Mouse (Mus musculus) stomach, postnatal 0 days (tissue): Measurements from ENCODE around the gene Strip1. TPM values are rescaled to one million over a fixed set of nuclear protein-coding genes. Genes with fewer than 3 reads are reported as not detected.

Source experiments
- ATAC-seq: fragments of 200-750 bp; cut with Nextera tagmentation; 2 replicates; pipeline ENCODE4 v1.8.0; 2017; ENCODE audit not compliant: low FRiP score, low TSS enrichment
- DNase-seq: peaks from one replicate; pipeline ENCODE4 v3.0.0-alpha.2; 2016; ENCODE audit warnings: low spot score
- H3K27ac ChIP-seq: fragments of 300-500 bp; sonication (generic); replicated peaks from 2 replicates; pipeline ENCODE4 v1.5.1; 2014; ENCODE audit warnings: mild to moderate bottlenecking, control low read depth
- H3K27me3 ChIP-seq: fragments of 300-500 bp; sonication (generic); 2 replicates; pipeline ENCODE4 v1.6.1; 2014; ENCODE audit warnings: low read length; ENCODE audit not compliant: control insufficient read depth, insufficient read depth
- H3K36me3 ChIP-seq: fragments of 300-500 bp; sonication (generic); 2 replicates; pipeline ENCODE4 v1.6.1; 2014; ENCODE audit warnings: low read length, mixed read lengths; ENCODE audit not compliant: control insufficient read depth, insufficient read depth
- H3K4me1 ChIP-seq: fragments of 300-500 bp; sonication (generic); replicated peaks from 2 replicates; pipeline ENCODE4 v1.6.1; 2014; ENCODE audit warnings: antibody characterized with exemption; ENCODE audit not compliant: control insufficient read depth, insufficient read depth
- H3K4me2 ChIP-seq: fragments of 300-500 bp; sonication (generic); replicated peaks from 2 replicates; pipeline ENCODE4 v1.6.1; 2014; ENCODE audit warnings: low read depth, mild to moderate bottlenecking, control low read depth, moderate library complexity
- H3K4me3 ChIP-seq: fragments of 300-500 bp; sonication (generic); 2 replicates; pipeline ENCODE4 v1.5.1; 2014; ENCODE audit warnings: low read depth, low read length, control low read depth
- H3K9ac ChIP-seq: fragments of 300-500 bp; sonication (generic); 2 replicates; pipeline ENCODE4 v1.6.1; 2014; ENCODE audit warnings: mild to moderate bottlenecking, low read length, control low read depth, mixed read lengths
- H3K9me3 ChIP-seq: fragments of 300-500 bp; sonication (generic); 2 replicates; pipeline ENCODE4 v1.6.1; 2016; ENCODE audit warnings: low read length; ENCODE audit not compliant: control insufficient read depth
- CTCF ChIP-seq: IDR thresholded peaks from 2 replicates; pipeline ENCODE4 v1.5.1; 2016; ENCODE audit warnings: antibody characterized with exemption, low read depth, mild to moderate bottlenecking, moderate library complexity
- EP300 ChIP-seq: optimal IDR thresholded peaks from 2 replicates; pipeline ENCODE3; 2016; ENCODE audit warnings: antibody characterized with exemption
- WGBS: fragments of 180-500 bp; shearing (Covaris S2); extraction: QIAGEN DNeasy Blood & Tissue Kit; methylation state at CpG from one replicate; pipeline ENCODE4 v1.1.7; 2014; 5-methylcytosine and 5-hydroxymethylcytosine counted together
- polyA plus RNA-seq: library from polyadenylated mRNA; unstranded; fragments of >200 nt; fragmentation: Nextera tagmentation; extraction: Ambion mirVana; gene quantifications from 2 replicates; pipeline ENCODE4 v1.2.1, GENCODE M21; 2015

The Strip1 gene
- polyA plus RNA-seq: 25.4 and 26.1 TPM in 2 replicates

GRCm38 (mm10) chr3:107631523-107631958 is at the start of gene Strip1:
Gene Strip1, minus strand, starts transcription at chr3:107631694.
- peak; percentile 94 for DNase-seq

GRCm38 (mm10) chr3:107680790-107681576 is 49.5 kb upstream of the Strip1 start:
- H3K4me3 ChIP-seq: no peak overlapping the region
- peak overlapping the region; percentile 30; the same call in 1 of the 2 replicates for H3K27ac ChIP-seq
- ATAC-seq (0 out of 2 replicates have a peak, but pooled peaks have one; percentile 15), DNase-seq (peak; percentile 26)
- no peaks in the 10 kb centered on the region; the same call in 1 of the 2 replicates for H3K36me3 ChIP-seq
- no peaks in the 10 kb centered on the region for H3K9me3 ChIP-seq
- H3K27me3 ChIP-seq: no peaks in the 10 kb centered on the region
- 14% methylated on average over 7 of the region's 7 CpGs for WGBS
- H3K4me2 ChIP-seq: no peak overlapping the region
- no peaks in the 10 kb centered on the region for H3K4me1 ChIP-seq
- TF ChIP-seq EP300 (no peak), CTCF (no peak)
- no peak overlapping the region for H3K9ac ChIP-seq

More at GRCm38 (mm10) chr3:107631523-107631958, at the start of gene Strip1:
- H3K4me1 ChIP-seq: no peaks in the 10 kb centered on the region
- under 1% methylated on average over 35 of the region's 35 CpGs for WGBS
- 0 out of 2 replicates have a peak, but pooled peaks cover 8% of the 10 kb centered on the region for H3K36me3 ChIP-seq
- peak within 1 kb of the TSS; percentile 93 for H3K27ac ChIP-seq
- TF ChIP-seq EP300 (no peak), CTCF (no peak)
- H3K4me2 ChIP-seq: peak within 1 kb of the TSS; percentile 96
- peak; percentile 97 for ATAC-seq
- H3K27me3 ChIP-seq: no peaks in the 10 kb centered on the region
- peak within 1 kb of the TSS; percentile 99 for H3K9ac ChIP-seq
- H3K9me3 ChIP-seq: no peaks in the 10 kb centered on the region
- H3K4me3 ChIP-seq: peak within 1 kb of the TSS; percentile 99

DNA sequence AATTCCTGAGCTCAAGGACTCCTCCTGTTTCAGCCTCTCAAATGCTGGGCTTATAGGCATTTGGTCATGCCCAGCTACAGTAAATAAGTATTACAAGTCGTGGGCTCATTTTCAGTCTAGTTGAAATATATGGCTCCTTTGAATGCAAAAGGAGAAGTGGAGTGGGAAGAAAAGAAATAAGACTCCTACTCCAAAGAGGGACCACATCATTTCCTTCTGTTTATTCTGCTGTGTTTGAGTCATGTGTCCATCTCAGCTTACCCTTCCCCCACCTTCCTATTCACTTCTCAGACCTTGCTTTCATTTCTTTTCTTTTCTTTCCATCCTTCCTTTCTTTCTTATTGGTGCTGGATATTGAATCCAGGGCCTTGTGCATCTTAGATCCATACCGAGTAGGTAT is 40.0 kb upstream of the Strip1 start:
- 82% methylated on average over 2 of the region's 2 CpGs for WGBS
- Histone ChIP-seq H3K9ac (no peak overlapping the region), H3K9me3 (no peaks in the 10 kb centered on the region), H3K4me1 (no peaks in the 10 kb centered on the region), H3K27me3 (no peaks in the 10 kb centered on the region), H3K4me2 (no peak overlapping the region), H3K36me3 (peaks cover 42% of the 10 kb centered on the region), H3K27ac (no peak overlapping the region), H3K4me3 (no peak overlapping the region)
- DNase-seq (no peak), ATAC-seq (no peak)
- no peak for TF ChIP-seq EP300
- no peak for TF ChIP-seq CTCF

- WGBS: 57% methylated on average over 4 of the region's 4 CpGs
- Histone ChIP-seq H3K9me3 (no peaks in the 10 kb centered on the region), H3K4me3 (no peak overlapping the region), H3K4me2 (no peak overlapping the region), H3K27ac (no peak overlapping the region), H3K36me3 (peaks cover 49% of the 10 kb centered on the region), H3K27me3 (no peaks in the 10 kb centered on the region), H3K9ac (no peak overlapping the region), H3K4me1 (no peaks in the 10 kb centered on the region)
- ATAC-seq: no peak
- no peak for TF ChIP-seq EP300
- TF ChIP-seq CTCF: no peak
- no peak for DNase-seq
These were observed 39.0 kb upstream of the Strip1 start for GRCm38 (mm10) chr3:107670500-107670899.

DNA sequence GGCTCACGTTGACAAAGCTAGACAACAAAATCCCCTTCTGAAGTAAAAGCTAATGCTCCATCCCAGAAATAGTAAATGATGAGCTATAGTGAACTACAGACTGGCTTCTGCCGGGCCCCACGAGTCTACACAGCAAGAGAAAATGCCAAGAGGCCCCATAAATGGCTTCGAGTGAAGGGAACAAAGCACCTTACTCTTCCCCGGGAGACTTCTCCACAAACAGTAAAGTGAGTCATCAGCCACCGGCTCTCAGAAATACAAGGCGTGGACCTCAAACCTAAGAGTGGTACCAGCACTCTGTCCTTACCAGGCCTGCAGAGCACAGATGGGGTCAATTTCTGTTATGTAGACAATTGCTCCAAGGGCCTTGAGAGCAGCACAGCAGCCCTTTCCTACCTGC is 37.3 kb upstream of the Strip1 start:
- Histone ChIP-seq H3K27me3 (no peaks in the 10 kb centered on the region), H3K27ac (no peak overlapping the region), H3K36me3 (peaks cover 47% of the 10 kb centered on the region), H3K4me3 (no peak overlapping the region), H3K9ac (no peak overlapping the region), H3K4me1 (no peaks in the 10 kb centered on the region), H3K9me3 (no peaks in the 10 kb centered on the region), H3K4me2 (no peak overlapping the region)
- ATAC-seq (no peak), DNase-seq (no peak)
- 70% methylated on average over 7 of the region's 7 CpGs for WGBS
- TF ChIP-seq EP300 (no peak), CTCF (no peak)

DNA sequence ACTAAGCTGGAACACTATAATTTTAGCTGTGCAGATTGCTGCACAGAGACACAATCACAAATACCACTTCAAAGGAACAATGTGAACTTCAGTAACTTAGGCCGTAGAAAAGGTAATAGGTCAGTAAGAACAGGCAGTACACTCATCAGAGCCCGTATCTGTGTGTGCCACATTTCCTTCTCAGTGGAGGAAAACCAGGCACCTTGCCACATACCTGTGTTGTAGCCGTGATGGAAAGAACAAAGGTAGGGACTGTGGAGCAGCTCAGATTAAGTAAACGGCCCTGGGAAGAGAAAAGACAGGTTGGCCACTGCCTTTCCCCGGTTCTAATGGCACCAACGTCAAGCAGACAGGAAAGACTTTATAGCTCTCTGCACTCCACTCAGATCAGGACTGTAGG is 35.9 kb upstream of the Strip1 start:
- ATAC-seq: no peak
- Histone ChIP-seq H3K36me3 (peaks cover 40% of the 10 kb centered on the region), H3K9me3 (no peaks in the 10 kb centered on the region), H3K4me1 (no peaks in the 10 kb centered on the region), H3K27ac (no peak overlapping the region), H3K27me3 (no peaks in the 10 kb centered on the region), H3K9ac (no peak overlapping the region), H3K4me3 (no peak overlapping the region), H3K4me2 (no peak overlapping the region)
- 67% methylated on average over 6 of the region's 6 CpGs for WGBS
- no peak for TF ChIP-seq CTCF
- TF ChIP-seq EP300: no peak
- no peak for DNase-seq
